Mouse (Mus musculus) cerebellum, adult 11 months (tissue): ENCODE measurements around the gene Trnp1.
A peak's percentile ranks its signal among the peaks of the same experiment; 100 is the strongest.

Experiments used
- DNase-seq: peaks from one replicate; pipeline ENCODE4 v3.0.0; 2022

The Trnp1 gene

GRCm38 (mm10) chr4:133493895-133494294 is 4.5 kb downstream of the Trnp1 start:
- DNase-seq = no peak

DNA sequence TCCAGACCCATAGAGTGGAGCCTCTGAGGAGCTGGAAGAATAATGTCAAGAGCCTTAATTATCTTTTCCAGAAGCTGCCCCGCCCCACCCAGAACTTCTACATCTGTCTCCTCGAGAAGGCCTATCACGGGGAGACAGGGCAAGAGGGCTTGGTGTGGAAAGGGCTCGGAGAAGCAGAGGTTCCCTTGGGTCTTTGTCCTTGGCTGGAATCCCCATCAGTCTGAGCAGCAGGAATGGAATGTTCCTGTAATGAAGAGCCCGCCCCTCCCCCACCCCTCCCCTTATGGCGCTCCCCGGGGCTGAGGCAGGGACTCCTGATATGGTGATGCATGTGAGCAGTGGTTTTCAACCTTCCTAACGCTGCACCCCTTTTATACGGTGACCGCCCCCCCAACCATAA is 6.5 kb downstream of the Trnp1 start:
- DNase-seq = no peak

DNA sequence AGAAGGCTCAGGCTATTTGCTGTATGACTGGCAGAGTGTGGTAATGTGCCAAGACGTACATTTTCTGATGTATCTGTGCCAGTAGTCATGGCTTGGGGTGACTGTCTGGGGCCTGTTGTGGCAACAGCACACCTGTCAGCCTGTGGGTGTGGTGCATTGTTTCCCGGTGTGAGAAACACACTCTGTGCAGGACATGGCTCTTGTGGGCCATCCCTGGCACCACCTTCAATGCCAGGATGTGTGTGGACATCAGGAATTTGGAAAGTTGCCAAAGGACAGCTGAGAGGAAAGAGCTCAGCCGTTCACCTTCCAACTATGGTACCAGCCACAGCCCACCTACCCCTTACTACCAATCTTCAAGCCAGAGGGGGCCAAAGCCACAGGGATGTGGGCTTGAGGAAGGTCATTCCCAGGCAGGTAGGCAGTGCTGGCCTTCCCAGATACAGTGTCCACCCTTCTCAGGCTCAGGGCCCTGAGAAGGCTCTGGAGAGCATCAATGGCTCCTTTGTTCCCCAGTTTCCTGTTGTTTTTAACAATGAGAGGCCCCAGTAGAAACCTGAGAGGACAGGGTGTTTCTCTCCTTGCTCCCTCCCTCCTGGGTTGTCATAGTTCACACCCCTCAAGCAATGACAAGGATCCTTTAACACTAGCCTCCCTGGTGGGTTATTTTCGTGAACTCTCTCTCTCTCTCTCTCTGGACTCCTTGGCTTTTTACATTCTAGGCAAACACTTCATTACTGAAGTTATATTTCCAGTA is 8.7 kb downstream of the Trnp1 start:
- DNase-seq = no peak

GRCm38 (mm10) chr4:133488619-133489392 is 9.5 kb downstream of the Trnp1 start:
- DNase-seq = no peak

DNA sequence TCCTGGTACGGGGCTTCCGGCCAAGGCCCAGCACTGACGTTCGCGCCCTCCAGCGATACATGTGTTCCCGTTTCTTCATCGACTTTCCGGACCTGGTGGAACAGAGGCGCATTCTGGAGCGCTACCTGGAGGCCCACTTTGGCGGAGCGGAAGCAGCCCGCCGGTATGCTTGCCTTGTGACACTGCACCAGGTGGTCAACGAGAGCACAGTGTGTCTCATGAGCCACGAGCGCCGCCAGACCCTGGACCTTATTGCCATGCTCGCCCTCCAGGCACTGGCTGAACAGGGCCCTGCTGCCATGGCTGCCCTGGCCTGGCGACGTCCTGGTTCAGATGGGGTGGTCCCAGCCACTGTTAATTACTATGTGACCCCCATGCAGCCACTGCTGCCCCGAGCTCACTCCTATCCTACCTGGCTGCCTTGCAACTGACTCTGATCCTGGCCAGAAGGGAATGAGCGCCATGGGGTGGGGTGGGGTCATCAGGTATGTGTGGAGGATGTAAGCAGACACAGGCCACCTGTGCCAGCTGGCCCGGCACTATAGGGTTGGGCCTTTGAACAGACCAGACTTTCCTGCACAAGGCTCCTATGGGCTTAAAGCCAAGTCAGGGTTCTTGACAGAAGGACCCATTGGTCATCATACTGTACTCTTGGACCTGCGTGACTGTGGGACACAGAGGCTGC is 11.5 kb downstream of the Trnp1 start:
- no peak for DNase-seq

GRCm38 (mm10) chr4:133485691-133486425 is 12.5 kb downstream of the Trnp1 start:
- no peak for DNase-seq

- DNase-seq = no peak
Observed at GRCm38 (mm10) chr4:133484266-133485025, 13.9 kb downstream of the Trnp1 start.

- DNase-seq = no peak
Observed at GRCm38 (mm10) chr4:133482479-133482878, 15.9 kb downstream of the Trnp1 start.

DNA sequence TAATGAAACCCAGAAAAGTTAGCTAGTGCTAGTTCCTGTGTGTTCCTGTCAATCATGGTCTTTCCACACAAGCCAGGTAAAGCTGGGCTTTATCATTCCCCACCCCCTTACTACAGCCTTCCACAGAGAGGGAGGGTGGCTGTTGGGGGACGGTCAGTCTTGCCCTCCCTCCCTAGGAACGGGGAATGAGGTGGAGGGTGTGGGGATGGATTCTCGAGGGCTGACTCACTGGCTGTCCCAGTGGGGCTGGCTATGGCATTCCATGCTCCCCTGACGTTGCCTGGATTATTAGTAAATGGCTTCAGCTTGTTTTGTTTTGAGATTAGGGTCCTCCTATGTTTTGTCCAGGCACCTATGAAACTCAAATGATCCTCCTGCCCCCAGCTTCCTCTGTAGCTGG is 16.9 kb downstream of the Trnp1 start:
- DNase-seq = no peak

- DNase-seq = no peak
Observed at GRCm38 (mm10) chr4:133480754-133481153, 17.6 kb downstream of the Trnp1 start.

DNA sequence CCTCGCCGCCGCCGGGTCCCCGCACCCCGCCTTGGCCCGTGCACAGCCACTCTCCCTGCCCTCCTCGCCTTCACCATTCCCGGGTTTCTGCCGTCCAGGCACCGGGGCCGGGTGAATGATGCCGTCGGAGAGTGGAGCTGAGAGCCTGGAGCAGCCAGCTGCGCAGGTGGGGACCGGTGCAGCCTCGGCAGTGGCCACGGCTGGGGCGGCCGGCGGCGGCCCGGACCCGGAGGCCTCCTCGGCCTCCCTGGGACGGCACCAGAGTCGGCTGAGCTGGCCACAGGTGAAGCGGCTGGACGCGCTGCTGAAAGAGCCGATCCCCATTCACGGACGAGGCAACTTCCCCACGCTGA is 18.2 kb downstream of the Trnp1 start:
- DNase-seq = no peak

GRCm38 (mm10) chr4:133479458-133480184 is 18.7 kb downstream of the Trnp1 start, which contains the start of gene Tent5b:
Gene Tent5b, plus strand, starts transcription at chr4:133480132.
- peak; percentile 95 for DNase-seq

GRCm38 (mm10) chr4:133473833-133474232 is 24.5 kb downstream of the Trnp1 start:
- DNase-seq = no peak

DNA sequence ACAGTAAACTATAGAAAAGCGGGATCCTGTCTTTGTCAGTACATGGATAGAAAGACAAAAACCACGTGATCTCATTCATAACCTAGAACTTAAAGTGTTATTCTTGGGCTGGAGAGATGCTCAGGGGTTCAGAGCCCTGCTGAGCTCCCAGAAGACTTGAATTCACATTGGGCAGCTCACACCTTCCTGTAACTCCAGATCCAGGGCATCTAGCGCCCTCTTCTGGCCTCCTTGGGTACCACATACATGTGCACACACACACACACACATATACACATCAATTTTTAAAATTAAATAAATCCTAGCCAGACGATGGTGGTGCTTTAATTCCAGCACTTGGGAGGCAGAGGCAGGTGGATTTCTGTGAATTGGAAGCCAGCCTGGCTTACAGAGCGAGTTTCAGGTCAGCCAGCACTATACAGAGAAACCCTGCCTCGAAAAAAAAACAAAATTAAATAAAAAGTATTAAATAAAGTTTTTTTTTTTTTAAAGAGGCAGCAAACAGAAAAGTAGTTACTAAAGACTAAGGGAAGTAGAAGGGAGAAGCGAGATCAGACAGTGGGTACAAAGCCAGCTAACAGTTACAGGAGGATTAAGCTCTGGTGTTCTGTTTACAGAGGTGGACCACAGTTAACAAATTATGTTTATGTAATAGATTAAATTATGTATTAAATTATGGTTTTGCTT is 27.1 kb downstream of the Trnp1 start:
- no peak for DNase-seq

DNA sequence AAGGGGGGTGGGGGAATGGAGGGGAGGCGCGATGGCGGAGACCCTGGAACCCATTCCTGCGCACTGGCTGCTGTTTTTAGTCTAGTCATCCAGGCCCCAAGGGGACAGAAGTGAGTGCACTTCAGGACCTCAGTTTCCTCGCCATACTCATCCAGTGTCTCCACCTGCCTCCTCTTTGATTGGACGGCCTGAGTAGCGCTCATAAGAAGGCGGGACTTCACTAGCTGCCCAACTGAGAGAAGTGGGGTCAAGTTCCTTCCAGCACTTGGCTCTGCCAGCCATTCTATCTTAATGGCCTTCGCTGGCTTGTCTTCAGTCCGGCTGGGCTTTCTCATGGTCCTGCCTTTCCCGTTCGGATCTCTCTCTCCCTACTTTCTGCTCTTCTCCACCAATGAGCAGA is 29.2 kb downstream of the Trnp1 start:
- no peak for DNase-seq

GRCm38 (mm10) chr4:133468080-133468479 is 30.3 kb downstream of the Trnp1 start:
- DNase-seq = peak; percentile 74

DNA sequence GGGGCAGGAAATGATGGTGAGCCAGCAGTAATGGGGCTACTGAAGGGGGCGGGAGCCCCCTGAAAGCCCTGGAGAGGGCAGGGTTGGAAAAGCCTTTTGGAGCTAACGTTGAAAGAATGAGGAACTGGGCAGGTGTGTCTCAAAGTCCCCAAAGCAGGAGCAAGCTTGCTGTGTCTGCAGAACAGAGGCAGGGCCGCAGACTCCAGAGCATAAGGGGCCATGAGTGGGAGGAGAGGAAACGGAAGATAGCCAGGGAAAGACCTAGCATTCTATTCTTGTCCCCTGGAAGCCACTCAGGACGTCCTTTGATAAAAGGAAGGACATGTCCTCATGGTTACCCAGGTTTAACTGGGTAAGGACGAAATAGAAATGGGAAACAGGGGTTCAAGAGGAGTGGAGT is 35.2 kb downstream of the Trnp1 start:
- DNase-seq = no peak

DNA sequence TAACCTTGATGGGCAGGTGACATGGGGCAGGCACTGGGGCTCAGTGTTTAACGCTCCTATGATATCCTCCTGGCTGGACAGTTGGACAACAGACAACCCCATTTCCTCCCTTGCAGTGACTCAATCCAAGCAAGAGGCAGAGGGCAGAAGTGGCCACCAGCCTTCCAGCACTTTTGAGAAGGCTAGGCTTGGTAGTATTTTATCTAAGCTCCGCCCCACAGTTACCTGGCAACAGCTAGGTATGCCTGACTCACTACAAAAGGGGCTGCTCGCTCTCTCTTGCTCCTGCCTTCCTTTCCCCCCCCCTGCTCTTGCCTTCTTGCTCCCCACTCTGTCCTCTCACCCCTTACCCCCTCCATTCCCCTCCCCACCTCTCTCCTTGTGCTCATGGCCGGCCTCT is 37.0 kb downstream of the Trnp1 start:
- DNase-seq = no peak

DNA sequence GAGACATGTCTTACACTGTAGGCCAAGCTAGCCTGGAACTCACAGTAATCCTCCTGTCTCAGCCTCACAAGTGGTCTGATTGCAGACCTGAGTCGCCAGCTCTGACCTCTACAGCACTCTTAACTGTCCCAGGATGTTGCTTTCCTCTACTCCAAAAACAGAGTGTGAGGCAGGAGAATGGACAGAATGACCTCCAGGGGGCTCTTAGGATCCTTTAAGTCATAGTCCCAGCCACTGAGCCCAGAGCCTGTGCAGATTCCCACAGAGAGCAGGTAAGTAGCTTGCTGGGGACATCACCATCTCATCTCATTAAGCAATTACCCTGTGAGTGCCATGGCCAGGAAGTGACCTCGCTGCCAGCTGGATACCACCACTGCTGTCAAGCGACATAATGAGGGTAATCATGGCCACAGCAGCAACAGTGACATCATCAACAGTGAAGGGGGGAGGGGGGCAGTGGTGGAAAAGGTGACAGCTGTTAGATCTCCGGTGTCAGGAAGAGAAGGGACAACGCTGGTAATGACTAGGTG is 37.5 kb downstream of the Trnp1 start:
- no peak for DNase-seq

DNA sequence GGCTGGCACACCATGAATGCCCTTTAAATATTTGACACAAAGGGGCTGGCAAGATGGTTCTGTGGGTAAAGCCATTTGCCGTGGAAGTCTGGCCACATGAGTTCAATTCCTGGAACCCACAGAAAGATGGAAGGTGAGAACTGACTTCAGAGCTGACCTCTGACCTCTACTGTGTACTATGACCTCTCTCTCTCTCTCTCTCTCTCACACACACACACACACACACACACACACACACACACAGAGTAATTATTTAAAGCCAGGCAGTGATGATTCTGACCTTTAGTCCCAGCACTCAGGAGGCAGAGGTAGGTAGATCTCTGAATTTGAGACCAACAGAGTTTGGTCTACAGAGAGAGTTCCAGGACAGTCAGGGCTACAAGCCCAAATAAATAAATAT is 38.3 kb downstream of the Trnp1 start:
- no peak for DNase-seq

DNA sequence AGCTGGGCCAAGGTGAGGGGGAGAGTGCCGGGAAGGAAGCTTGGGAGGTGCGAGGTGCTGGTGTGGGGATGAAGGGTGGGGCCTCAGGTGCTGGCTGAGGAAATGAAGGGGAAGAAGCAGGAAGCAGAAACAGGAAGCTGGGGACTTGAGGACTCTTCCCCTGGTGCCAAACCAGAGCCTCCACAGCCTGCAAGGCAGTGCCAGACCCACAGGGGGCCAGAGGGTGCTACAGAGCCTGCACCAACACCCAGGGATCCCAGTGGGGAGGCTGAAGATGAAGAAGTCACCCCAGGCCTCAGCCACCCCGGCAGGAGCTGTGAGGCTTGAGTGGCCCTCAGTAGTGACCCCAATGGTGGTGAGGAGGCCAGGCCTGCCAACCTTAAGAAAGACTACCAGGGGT is 40.3 kb downstream of the Trnp1 start:
- DNase-seq = no peak
